Mouse (Mus musculus): ENCODE measurements at regions not wholly inside any gene's neighbourhood (a gene's known extent, or its start where the extent isn't known, plus 50 kb on each side); places are given as distances from the start of the nearest gene placed in this dataset.

DNA sequence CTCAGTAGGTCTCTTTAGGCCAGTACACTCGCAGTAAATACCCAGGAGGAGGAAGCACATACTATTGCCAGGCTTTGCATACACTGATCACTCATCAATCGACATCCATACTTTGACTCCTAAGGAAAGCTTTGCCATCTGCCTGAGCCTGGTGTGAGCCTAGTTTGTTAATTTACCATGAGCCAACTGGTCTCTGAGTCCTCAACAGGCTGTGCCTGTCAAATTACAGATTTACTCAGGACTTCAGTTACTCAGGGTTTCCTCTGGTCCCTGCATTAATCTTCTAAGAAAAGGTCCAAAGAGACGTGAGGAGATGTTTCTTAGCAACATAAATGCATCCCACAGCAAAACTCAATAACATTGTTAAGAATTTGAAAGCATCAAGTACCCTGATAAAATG is 50.0 kb upstream of the Snx19 start:
- TF ChIP-seq CTCF (IDR thresholded peaks at IDR 0.05; ENCODE audit: low read depth, low read length) = no peak
- TF ChIP-seq GATA1 (IDR thresholded peaks at IDR 0.05; ENCODE audit: borderline replicate concordance, low read length) = no peak
- no peak for TF ChIP-seq GATA2 (IDR thresholded peaks at IDR 0.05; ENCODE audit: borderline replicate concordance, low read depth, low read length)

Measured in G1E (cell line).